35 mouse cellular contexts compared by ENCODE assay signal in the genomic region with DNA sequence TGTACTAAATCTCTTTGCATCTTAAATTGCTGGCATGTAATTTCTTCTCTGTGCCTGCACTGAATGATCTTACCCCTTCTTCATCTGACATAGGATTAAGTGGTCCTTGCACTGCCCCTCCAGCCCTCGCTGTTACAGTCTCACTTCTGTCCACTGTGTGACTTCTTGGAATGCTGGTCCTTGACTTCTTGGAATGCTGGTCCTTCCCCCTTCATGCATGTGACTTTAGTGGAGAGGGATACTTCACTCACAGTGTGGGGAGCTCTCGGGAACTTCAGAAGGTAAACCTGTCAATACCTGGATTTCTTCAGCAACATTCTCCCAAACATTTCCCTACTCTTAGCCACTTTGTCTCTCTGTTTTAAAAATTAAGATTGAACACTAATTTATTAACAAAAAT.
"Had no signal": no experiment of that assay in that cellular context is flagged by ENCODE, and none has a peak within 500 bp of the region (broad histone marks: within the 10 kb centered on the region; RNA-seq: fewer than 3 reads in every experiment).

No protein-coding gene starts in this region.

- H3K27ac ChIP-seq: heart, embryonic 10.5 days; heart, embryonic 13.5 days; heart, embryonic 15.5 days; hindbrain, embryonic 10.5 days; hindbrain, embryonic 12.5 days; hindbrain, embryonic 13.5 days; hindbrain, embryonic 14.5 days; hindbrain, embryonic 15.5 days; hindbrain, postnatal 0 days; intestine, embryonic 15.5 days; kidney, embryonic 15.5 days; kidney, postnatal 0 days; layer of hippocampus, adult 2 months had no signal

- H3K4me1 ChIP-seq: heart, embryonic 10.5 days; heart, embryonic 12.5 days; heart, embryonic 13.5 days; heart, embryonic 15.5 days; hindbrain, embryonic 10.5 days; hindbrain, embryonic 12.5 days; hindbrain, embryonic 13.5 days; hindbrain, embryonic 15.5 days; intestine, embryonic 15.5 days; kidney, embryonic 15.5 days had no signal

- ATAC-seq: hindbrain, embryonic 16.5 days; hindbrain, postnatal 0 days; inflammation-experienced regulatory T-cells, adult 6 months; intestine, embryonic 15.5 days; intestine, embryonic 16.5 days; intestine, postnatal 0 days had no signal

- H3K27me3 ChIP-seq: heart, embryonic 12.5 days; heart, embryonic 13.5 days; heart, embryonic 15.5 days; hindbrain, embryonic 12.5 days; hindbrain, embryonic 13.5 days; hindbrain, embryonic 15.5 days; intestine, embryonic 15.5 days; kidney, embryonic 15.5 days had no signal

- H3K4me3 ChIP-seq: heart, embryonic 10.5 days; heart, embryonic 12.5 days; heart, embryonic 13.5 days; heart, embryonic 15.5 days; hindbrain, embryonic 10.5 days; hindbrain, embryonic 12.5 days; hindbrain, embryonic 13.5 days; hindbrain, embryonic 15.5 days; intestine, embryonic 15.5 days; kidney, embryonic 15.5 days; layer of hippocampus, adult 2 months had no signal

- H3K9me3 ChIP-seq: heart, embryonic 10.5 days; heart, embryonic 13.5 days; heart, embryonic 15.5 days; hindbrain, embryonic 10.5 days; hindbrain, embryonic 12.5 days; hindbrain, embryonic 13.5 days; hindbrain, embryonic 15.5 days; intestine, embryonic 15.5 days; kidney, embryonic 15.5 days had no signal

- DNase-seq: heart, postnatal 10 days; heart, postnatal 14 days; heart, postnatal 36 days; heart, postnatal 4 days; kidney, adult 11 months; kidney, adult 18-20 months; kidney, adult 2 months; kidney, adult 8-10 months; kidney, adult 9 months; kidney, postnatal 10 days; kidney, postnatal 14 days; kidney, postnatal 25 days; kidney, postnatal 36 days; kidney, postnatal 4 days; layer of hippocampus, adult 9-11 months; layer of hippocampus, postnatal 36 days had no signal

- H3K36me3 ChIP-seq: heart, embryonic 10.5 days; heart, embryonic 12.5 days; heart, embryonic 13.5 days; heart, embryonic 15.5 days; hindbrain, embryonic 10.5 days; hindbrain, embryonic 12.5 days; hindbrain, embryonic 13.5 days; hindbrain, embryonic 15.5 days; intestine, embryonic 15.5 days; kidney, embryonic 15.5 days had no signal

- H3K9ac ChIP-seq: heart, embryonic 12.5 days; heart, embryonic 13.5 days; heart, embryonic 15.5 days; hindbrain, embryonic 12.5 days; hindbrain, embryonic 13.5 days; hindbrain, embryonic 14.5 days; hindbrain, embryonic 15.5 days; intestine, embryonic 15.5 days; kidney, embryonic 15.5 days had no signal

- H3K4me2 ChIP-seq: heart, embryonic 11.5 days; heart, embryonic 12.5 days; heart, embryonic 13.5 days; heart, embryonic 15.5 days; hindbrain, embryonic 12.5 days; hindbrain, embryonic 13.5 days; hindbrain, embryonic 14.5 days; hindbrain, embryonic 15.5 days; intestine, embryonic 15.5 days; kidney, embryonic 15.5 days had no signal
